Mouse (Mus musculus): ENCODE data around the gene Enpp3. TPM values are rescaled to one million over a fixed set of nuclear protein-coding genes. Genes with fewer than 3 reads are reported as not detected.

The Enpp3 gene
- polyA plus RNA-seq, 1 experiment, result 0.28 TPM

DNA sequence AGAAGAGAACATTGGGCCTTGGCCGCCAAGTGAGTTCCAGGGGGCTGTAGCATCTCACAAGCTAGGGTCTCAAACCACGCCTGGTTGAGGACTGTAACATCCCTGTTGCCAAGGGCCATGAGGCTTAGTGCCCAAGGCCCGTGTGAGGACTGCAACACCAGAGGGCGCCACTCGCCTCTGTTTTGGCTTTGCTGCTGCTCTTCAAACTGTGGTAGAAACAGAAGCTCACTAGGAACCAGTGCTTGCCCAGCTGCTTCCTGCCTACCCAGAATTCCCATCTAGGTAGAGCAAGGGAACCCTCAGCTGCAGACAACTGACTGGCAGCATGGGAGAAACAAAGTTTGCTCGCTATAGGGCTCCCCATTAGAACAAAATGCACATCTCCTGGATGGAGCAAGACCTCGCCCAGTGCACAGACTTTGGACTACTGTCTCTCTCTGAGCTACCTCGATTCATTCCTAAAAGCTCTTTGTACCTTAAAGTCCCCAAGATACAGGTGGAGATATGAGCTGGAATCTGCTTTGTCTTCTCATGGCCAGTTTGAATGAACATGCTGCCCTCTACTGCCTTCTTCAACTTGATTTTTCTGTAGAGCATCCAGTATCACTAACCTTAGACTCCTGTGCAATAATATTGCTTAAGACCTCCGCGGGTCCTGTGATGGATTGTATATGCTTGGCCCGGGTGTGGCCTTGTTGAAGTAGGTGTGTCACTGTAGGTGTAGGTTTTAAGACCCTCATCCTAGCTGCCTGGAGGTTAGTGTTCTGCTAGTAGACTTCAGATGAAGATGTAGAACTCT lies 52.7 kb downstream of the Enpp3 start:
- peak; percentile 92 for TF ChIP-seq CTCF (IDR thresholded peaks at IDR 0.05; ENCODE audit: extremely low read depth, insufficient read depth, insufficient read length, insufficient replicate concordance)
- TF ChIP-seq POLR2A (IDR thresholded peaks at IDR 0.05; ENCODE audit: low read depth, low read length), result no peak
- 59% methylated on average over 11 of the region's 11 CpGs for WGBS

DNA sequence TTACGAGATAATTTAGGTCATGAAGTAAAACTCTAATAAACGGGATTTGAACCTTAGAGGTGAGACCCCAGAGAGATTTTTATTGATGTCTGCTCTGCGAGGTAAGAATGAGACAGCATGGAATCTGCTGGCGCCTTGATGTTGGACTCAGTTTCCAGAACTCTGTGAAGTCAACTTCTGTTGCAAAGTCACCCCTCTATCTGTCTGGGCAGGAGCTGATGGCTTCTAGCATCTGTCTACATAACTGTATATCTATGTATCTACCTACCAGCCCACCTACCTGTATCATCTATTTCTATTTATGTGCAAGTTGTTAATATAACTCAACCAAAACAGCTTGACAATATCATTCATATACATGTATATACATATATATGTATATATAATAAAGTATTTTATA lies 57.3 kb downstream of the Enpp3 start:
- Histone ChIP-seq H3K27me3 (ENCODE audit: control insufficient read depth, insufficient read depth, low read length) (no peaks in the 10 kb centered on the region), H3K4me3 (ENCODE audit: extremely low read depth, insufficient read depth, insufficient read length) (no peak overlapping the region), H3K27ac (ENCODE audit: insufficient read depth, low read length) (no peak overlapping the region), H3K36me3 (ENCODE audit: control insufficient read depth, insufficient read depth, low read length) (no peaks in the 10 kb centered on the region), H3K4me1 (ENCODE audit: control insufficient read depth, insufficient read depth, insufficient read length) (no peaks in the 10 kb centered on the region)
- 84% methylated on average over 4 of the region's 4 CpGs for WGBS
- DNase-seq (ENCODE audit: low read depth in 1 of 2, low spot score in 2 of 2), result no peak
- no peak for TF ChIP-seq CTCF (IDR thresholded peaks at IDR 0.05; ENCODE audit: extremely low read depth, insufficient read depth, insufficient read length, insufficient replicate concordance)
- no peak for TF ChIP-seq POLR2A (IDR thresholded peaks at IDR 0.05; ENCODE audit: low read depth, low read length)

More for the DNA sequence above, 52.7 kb downstream of the Enpp3 start:
- Histone ChIP-seq H3K27ac (ENCODE audit: insufficient read depth, low read length) (no peak overlapping the region), H3K4me3 (ENCODE audit: extremely low read depth, insufficient read depth, insufficient read length) (no peak overlapping the region), H3K27me3 (ENCODE audit: control insufficient read depth, insufficient read depth, low read length) (no peaks in the 10 kb centered on the region), H3K4me1 (ENCODE audit: control insufficient read depth, insufficient read depth, insufficient read length) (no peaks in the 10 kb centered on the region), H3K36me3 (ENCODE audit: control insufficient read depth, insufficient read depth, low read length) (no peaks in the 10 kb centered on the region)
- DNase-seq (ENCODE audit: low read depth in 1 of 2, low spot score in 2 of 2), result peak; percentile 35 to 66

DNA sequence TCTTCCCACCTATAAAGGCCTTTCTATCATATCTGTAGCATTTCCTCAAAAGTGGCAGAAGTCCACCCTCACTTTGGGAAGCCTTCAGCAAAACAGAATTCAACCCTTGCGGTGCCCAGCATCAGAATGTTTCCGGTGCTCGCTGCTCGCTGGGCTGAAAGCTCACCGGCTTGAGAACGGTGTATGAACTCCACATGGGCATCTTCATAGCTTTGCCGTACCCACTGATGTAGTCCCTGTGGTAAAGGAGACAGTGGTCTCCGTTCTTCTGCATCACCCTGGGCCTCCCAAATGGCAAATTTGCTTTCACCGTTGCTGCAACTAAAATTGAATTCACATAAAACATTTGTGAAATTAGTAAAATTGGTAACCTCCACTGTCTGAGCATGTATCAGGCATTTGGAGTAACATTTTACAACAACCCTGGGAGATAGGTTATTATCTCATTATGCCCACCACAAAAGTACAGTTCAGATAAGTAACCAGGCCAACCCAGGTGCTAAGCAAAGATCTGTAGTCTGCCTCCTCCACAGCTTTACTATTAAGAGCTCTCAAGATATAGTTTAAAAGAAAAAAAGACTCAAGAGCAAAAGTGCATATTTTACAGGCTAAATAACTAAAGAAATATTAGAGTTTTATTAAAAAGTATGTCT lies 57.9 kb downstream of the Enpp3 start:
- Histone ChIP-seq H3K27me3 (ENCODE audit: control insufficient read depth, insufficient read depth, low read length) (no peaks in the 10 kb centered on the region), H3K36me3 (ENCODE audit: control insufficient read depth, insufficient read depth, low read length) (no peaks in the 10 kb centered on the region), H3K4me1 (ENCODE audit: control insufficient read depth, insufficient read depth, insufficient read length) (no peaks in the 10 kb centered on the region), H3K4me3 (ENCODE audit: extremely low read depth, insufficient read depth, insufficient read length) (no peak overlapping the region), H3K27ac (ENCODE audit: insufficient read depth, low read length) (no peak overlapping the region)
- DNase-seq (ENCODE audit: low read depth in 1 of 2, low spot score in 2 of 2), result no peak
- no peak for TF ChIP-seq CTCF (IDR thresholded peaks at IDR 0.05; ENCODE audit: extremely low read depth, insufficient read depth, insufficient read length, insufficient replicate concordance)
- no peak for TF ChIP-seq POLR2A (IDR thresholded peaks at IDR 0.05; ENCODE audit: low read depth, low read length)
- 92% methylated on average over 9 of the region's 9 CpGs for WGBS

DNA sequence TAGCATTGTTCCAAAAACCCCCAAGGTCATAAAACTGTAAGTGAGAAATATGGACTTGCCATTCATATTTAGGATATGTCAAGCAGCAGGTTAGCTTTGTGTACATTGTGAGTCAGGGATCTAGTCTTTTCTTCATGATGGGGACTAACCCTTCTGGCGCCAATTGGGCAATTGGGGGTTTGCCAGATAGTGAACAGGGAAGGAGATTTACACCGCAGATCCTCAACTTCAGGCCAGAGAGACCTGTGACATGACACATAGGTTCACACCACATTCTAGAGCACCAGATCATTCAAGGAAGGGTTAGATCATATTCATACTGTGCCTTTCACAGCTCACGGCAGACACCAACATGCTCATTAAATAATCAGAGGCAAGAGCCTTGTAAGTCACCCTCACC lies 58.7 kb downstream of the Enpp3 start:
- Histone ChIP-seq H3K4me1 (ENCODE audit: control insufficient read depth, insufficient read depth, insufficient read length) (no peaks in the 10 kb centered on the region), H3K36me3 (ENCODE audit: control insufficient read depth, insufficient read depth, low read length) (no peaks in the 10 kb centered on the region), H3K27me3 (ENCODE audit: control insufficient read depth, insufficient read depth, low read length) (no peaks in the 10 kb centered on the region), H3K27ac (ENCODE audit: insufficient read depth, low read length) (no peak overlapping the region), H3K4me3 (ENCODE audit: extremely low read depth, insufficient read depth, insufficient read length) (no peak overlapping the region)
- TF ChIP-seq CTCF (IDR thresholded peaks at IDR 0.05; ENCODE audit: extremely low read depth, insufficient read depth, insufficient read length, insufficient replicate concordance), result no peak
- no peak for TF ChIP-seq POLR2A (IDR thresholded peaks at IDR 0.05; ENCODE audit: low read depth, low read length)
- DNase-seq (ENCODE audit: low read depth in 1 of 2, low spot score in 2 of 2), result no peak
- WGBS, result 83% methylated on average over 3 of the region's 3 CpGs

DNA sequence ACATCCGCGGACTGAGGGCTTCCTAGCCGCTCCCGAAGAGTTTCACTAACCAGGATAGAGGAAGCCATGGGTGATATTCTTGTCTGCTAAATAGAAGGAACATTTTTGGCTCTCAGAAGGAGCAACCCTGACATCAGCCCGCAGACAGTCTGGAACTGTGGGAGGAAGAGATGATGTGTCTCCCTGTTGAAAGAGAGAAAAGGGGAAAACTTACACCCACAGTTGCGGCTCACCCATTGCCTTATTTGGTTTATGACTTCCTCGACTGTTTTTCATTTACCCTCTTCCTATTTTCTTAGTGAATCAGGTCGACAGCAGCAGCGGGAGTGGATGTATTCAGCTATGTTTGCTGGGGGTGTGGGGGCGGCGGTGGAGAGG lies 64.0 kb downstream of the Enpp3 start:
- Histone ChIP-seq H3K27ac (ENCODE audit: insufficient read depth, low read length) (no peak overlapping the region), H3K4me1 (ENCODE audit: control insufficient read depth, insufficient read depth, insufficient read length) (no peaks in the 10 kb centered on the region), H3K36me3 (ENCODE audit: control insufficient read depth, insufficient read depth, low read length) (no peaks in the 10 kb centered on the region), H3K27me3 (ENCODE audit: control insufficient read depth, insufficient read depth, low read length) (no peaks in the 10 kb centered on the region), H3K4me3 (ENCODE audit: extremely low read depth, insufficient read depth, insufficient read length) (no peak overlapping the region)
- 69% methylated on average over 11 of the region's 11 CpGs for WGBS
- DNase-seq (ENCODE audit: low read depth in 1 of 2, low spot score in 2 of 2), result no peak
- TF ChIP-seq POLR2A (IDR thresholded peaks at IDR 0.05; ENCODE audit: low read depth, low read length) (no peak), CTCF (IDR thresholded peaks at IDR 0.05; ENCODE audit: extremely low read depth, insufficient read depth, insufficient read length, insufficient replicate concordance) (no peak)

DNA sequence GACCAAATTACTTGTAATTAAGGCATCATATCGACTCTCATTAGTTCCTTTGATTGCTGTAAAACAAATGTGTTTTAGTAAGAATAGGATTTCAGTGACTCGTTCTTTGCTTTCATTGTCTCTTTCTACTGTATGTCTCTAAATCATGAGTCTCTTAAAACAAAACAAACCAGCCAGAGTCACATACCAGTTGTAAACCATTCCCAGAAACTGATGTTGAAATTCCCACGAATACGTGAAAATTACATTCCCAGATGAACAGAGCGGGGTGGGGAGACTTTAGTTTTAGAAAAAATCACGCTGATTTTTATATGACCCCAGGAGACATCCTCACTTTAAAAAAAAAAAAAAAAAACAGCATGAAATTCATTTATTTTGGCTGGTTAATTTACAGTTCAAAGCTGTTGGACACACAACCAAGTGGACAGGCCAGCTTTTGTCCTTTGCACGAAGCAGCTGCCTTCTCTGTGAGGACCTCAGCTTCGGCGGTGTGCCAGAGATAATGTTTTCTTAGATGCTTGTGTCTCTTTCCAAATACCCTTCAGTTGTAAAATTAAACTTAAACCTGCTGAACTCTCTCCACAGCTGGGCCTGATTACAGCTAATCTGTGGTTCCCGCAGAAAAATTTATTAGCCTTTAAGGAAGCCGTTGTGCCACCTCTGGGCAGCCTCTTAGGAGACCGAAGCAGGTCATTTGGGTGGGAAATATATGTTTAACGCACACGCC lies 64.5 kb downstream of the Enpp3 start:
- Histone ChIP-seq H3K4me3 (ENCODE audit: extremely low read depth, insufficient read depth, insufficient read length) (no peak overlapping the region), H3K36me3 (ENCODE audit: control insufficient read depth, insufficient read depth, low read length) (no peaks in the 10 kb centered on the region), H3K27me3 (ENCODE audit: control insufficient read depth, insufficient read depth, low read length) (no peaks in the 10 kb centered on the region), H3K27ac (ENCODE audit: insufficient read depth, low read length) (no peak overlapping the region), H3K4me1 (ENCODE audit: control insufficient read depth, insufficient read depth, insufficient read length) (no peaks in the 10 kb centered on the region)
- WGBS, result 89% methylated on average over 14 of the region's 14 CpGs
- TF ChIP-seq POLR2A (IDR thresholded peaks at IDR 0.05; ENCODE audit: low read depth, low read length) (no peak), CTCF (IDR thresholded peaks at IDR 0.05; ENCODE audit: extremely low read depth, insufficient read depth, insufficient read length, insufficient replicate concordance) (no peak)
- no peak for DNase-seq (ENCODE audit: low read depth in 1 of 2, low spot score in 2 of 2)

All from spleen, adult 2 months (tissue).